Mouse (Mus musculus) left cerebral cortex, postnatal 14 days (tissue): ENCODE measurements at regions not wholly inside any gene's neighbourhood (a gene's known extent, or its start where the extent isn't known, plus 50 kb on each side); places are given as distances from the start of the nearest gene placed in this dataset.
A peak's percentile ranks its signal among the peaks of the same experiment; 100 is the strongest.

Source experiments
- DNase-seq, 2 experiments: peaks; one replicate each; pipeline ENCODE4 v3.0.0; 2021 to 2022; ENCODE audit warnings: low spot score in 2 of 2, mixed read lengths in 1 of 2
- intact Hi-C: fragments of 180-260 bp; cut with DNase I; formaldehyde crosslinking; loops from one replicate; pipeline ENCODE4 v1.15.1; 2025

- DNase-seq = no peak
- intact Hi-C loops = no loop called here
These were observed 141.1 kb upstream of the Pdgfd start for GRCm38 (mm10) chr9:6027272-6027671.

DNA sequence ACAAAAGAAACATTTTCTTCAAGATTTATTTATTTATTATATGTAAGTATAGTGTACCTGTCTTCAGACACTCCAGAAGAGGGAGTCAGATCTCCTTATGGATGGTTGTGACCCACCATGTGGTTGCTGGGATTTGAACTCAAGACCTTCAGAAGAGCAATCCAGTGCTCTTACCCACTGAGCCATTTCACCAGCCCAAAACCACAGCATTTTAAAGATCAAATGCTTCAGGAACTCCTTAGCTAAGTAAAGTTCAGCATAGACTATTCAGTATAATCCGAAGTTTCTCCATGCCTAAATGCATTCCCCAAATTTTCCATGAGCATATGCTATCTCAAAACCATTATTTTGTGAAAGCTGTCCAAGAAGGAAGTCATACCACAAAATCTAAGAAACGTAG is 102.0 kb upstream of the Pdgfd start:
- intact Hi-C loops = no loop called here
- no peak for DNase-seq

- intact Hi-C loops = no loop called here
- no peak for DNase-seq
These were observed 100.9 kb upstream of the Pdgfd start for GRCm38 (mm10) chr9:6067460-6067859.

- intact Hi-C loops = no loop called here
- no peak for DNase-seq
These were observed 87.1 kb upstream of the Pdgfd start for GRCm38 (mm10) chr9:6081271-6081670.

DNA sequence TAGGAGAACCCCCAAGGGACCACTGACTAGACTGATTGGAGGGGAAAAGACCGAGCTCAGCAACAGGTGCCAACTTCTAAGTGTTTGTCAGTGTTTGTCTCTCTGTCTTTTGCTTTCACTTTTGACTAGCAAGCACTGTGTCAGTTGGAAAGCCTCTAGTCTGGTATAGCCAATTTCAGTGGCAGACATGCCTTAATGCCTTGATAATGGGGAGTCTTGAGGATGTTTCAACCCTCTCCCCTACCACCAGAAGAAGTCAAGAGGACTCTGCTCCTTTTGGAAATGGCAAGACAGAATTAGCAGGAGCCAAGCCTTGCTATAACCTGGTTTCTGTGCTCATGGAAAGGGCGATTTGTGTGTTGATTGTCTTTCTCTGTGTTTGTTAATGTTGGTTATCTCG is 78.5 kb upstream of the Pdgfd start:
- no peak for DNase-seq
- intact Hi-C loops = no loop called here

GRCm38 (mm10) chr9:6090747-6091146 is 77.6 kb upstream of the Pdgfd start:
- intact Hi-C loops = no loop called here
- DNase-seq = no peak

DNA sequence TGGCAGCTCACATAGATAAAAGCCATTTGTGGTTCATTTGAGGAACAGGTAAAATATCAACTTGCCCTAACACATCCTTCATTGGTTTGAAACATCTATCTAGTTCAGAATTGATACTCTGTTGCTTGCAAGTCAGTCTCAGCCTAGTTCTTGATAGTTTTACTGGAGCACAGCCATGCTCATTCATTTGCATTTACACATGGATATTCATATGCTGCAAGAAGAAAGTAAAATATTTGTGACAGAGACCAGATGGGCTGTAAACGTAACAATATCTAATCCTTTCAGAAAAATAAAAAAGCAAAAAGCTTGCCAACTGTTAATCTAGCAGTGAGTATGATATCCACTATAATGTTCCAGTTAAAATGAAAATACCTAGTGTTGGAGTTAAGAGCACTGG is 60.3 kb upstream of the Pdgfd start:
- peak in 1 of 2 experiments; percentile 0 for DNase-seq

More for the DNA sequence above, 60.3 kb upstream of the Pdgfd start:
- intact Hi-C loops = no loop called here
